Mouse (Mus musculus): ENCODE measurements around the gene Zfp449. TPM values are rescaled to one million over a fixed set of nuclear protein-coding genes. Genes with fewer than 3 reads are reported as not detected.

Zfp449 gene
- polyA plus RNA-seq, 1 experiment: 4.1 TPM

- TF ChIP-seq POLR2A (IDR thresholded peaks at IDR 0.05; ENCODE audit: borderline replicate concordance, extremely low read depth, insufficient read depth, insufficient read length, poor library complexity, severe bottlenecking) (no peak), CTCF (IDR thresholded peaks at IDR 0.05; ENCODE audit: borderline replicate concordance, extremely low read depth, insufficient read depth, insufficient read length) (no peak)
- DNase-seq (ENCODE audit: low read depth): no peak
These were observed 58.4 kb downstream of the Zfp449 start for GRCm38 (mm10) chrX:56404646-56405045.

- no peak for TF ChIP-seq CTCF (IDR thresholded peaks at IDR 0.05; ENCODE audit: borderline replicate concordance, extremely low read depth, insufficient read depth, insufficient read length)
- no peak for TF ChIP-seq POLR2A (IDR thresholded peaks at IDR 0.05; ENCODE audit: borderline replicate concordance, extremely low read depth, insufficient read depth, insufficient read length, poor library complexity, severe bottlenecking)
- no peak for DNase-seq (ENCODE audit: low read depth)
These were observed 59.3 kb downstream of the Zfp449 start for GRCm38 (mm10) chrX:56405482-56405881.

- DNase-seq (ENCODE audit: low read depth): no peak
- TF ChIP-seq POLR2A (IDR thresholded peaks at IDR 0.05; ENCODE audit: borderline replicate concordance, extremely low read depth, insufficient read depth, insufficient read length, poor library complexity, severe bottlenecking): no peak
- no peak for TF ChIP-seq CTCF (IDR thresholded peaks at IDR 0.05; ENCODE audit: borderline replicate concordance, extremely low read depth, insufficient read depth, insufficient read length)
These were observed 59.9 kb downstream of the Zfp449 start for GRCm38 (mm10) chrX:56406128-56406527.

Other genes with a start within 250 kb of the Zfp449 start
- gene 3830403N18Rik, start 209.8 kb upstream of the Zfp449 start, polyA plus RNA-seq (2012; rRNA removed): 0.13 and 0.23 TPM in 2 replicates
- gene Gm773, start 133.5 kb upstream of the Zfp449 start, polyA plus RNA-seq (2012; rRNA removed): not detected in 2 replicates
- 14.7 and 20.3 TPM in 2 replicates for gene Smim10l2a, start 28.2 kb downstream of the Zfp449 start, polyA plus RNA-seq (2012; rRNA removed)
- gene Gm2174, start 101.6 kb downstream of the Zfp449 start, polyA plus RNA-seq (2012; rRNA removed): not detected in 2 replicates
- 52.0 and 63.7 TPM in 2 replicates for gene Ints6l, start 108.5 kb downstream of the Zfp449 start, polyA plus RNA-seq (2012; rRNA removed)
- not detected in 2 replicates for gene Gm10477, start 178.3 kb downstream of the Zfp449 start, polyA plus RNA-seq (2012; rRNA removed)
- gene Gm648, start 203.2 kb downstream of the Zfp449 start, polyA plus RNA-seq (2012; rRNA removed): 0.29 and 0.40 TPM in 2 replicates